Mouse (Mus musculus) lung, adult 2 months (tissue): ENCODE measurements around the gene Arhgap32.

Source experiments
- CTCF ChIP-seq: fragments of 200-500 bp; IDR thresholded peaks from 2 replicates; pipeline ENCODE4 v1.5.1; 2011; ENCODE audit warnings: mild to moderate bottlenecking, low read length, control low read depth; ENCODE audit not compliant: insufficient read depth
- POLR2A ChIP-seq: fragments of 200-500 bp; IDR thresholded peaks from 2 replicates; pipeline ENCODE4 v1.6.1; 2011; ENCODE audit warnings: low read depth, mild to moderate bottlenecking, control low read depth, low read length, borderline replicate concordance; ENCODE audit errors: extremely low read depth

DNA sequence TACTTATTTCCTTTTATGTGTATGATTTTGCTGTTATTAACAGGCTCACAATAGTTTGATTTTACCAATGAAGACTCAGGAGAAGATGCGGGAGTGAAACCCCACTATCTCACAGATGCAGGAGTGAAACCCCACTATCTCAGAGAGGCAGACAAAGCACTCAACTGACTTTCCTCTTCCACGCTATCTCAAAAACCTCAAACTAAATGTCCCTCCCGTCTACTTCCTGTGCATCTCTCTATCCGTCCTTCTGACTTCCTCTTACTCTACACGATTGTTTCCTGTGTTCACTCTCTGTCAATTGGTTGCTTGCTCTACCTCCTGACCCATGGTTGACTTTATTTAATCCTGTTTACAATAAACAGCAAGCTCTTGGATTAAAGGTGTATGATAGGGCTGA is 164.5 kb downstream of the Arhgap32 start:
- TF ChIP-seq POLR2A (no peak), CTCF (no peak)
